In the genomic region with DNA sequence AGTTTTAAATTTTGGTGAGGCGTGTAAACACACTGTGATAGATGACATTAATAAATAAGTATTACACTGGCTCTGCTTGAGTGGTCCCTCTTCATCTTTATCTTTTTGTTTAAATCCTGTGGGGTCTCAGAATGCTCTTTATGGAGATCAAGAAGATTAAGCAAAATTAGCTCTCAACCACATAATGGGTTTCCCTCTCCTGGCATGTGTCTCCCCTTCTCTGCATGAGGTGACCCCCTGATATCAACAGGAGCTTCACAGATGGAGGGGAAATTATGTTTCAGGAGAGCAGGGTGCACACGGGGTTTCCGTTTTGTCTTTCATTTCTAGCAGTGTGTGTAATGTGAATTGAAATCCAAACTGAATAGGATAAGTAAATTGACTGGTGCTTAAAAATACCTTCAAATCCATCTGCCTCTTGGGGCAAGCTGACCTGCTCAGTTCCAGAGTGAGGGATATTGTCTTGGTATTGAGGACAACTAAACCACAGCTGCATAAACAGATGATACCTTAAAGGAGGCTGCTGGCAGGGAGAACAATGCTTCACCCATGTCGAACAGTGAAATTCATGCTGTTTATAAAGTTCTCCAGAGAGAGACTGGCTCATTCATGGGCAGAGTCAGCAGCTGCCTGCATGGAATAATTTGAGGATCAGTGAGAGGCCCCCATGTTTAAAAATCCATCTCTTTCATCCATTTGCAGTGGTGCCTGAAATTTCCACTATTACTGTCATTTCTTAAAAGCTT, we compare ENCODE assay signal across 28 mouse cellular contexts.
DNase-seq lines count a peak whose midpoint lies in the region; ATAC-seq and TF ChIP-seq lines count a peak whose summit lies in the region.
"Had no signal": no experiment of that assay in that cellular context is flagged by ENCODE, and none has a peak within 500 bp of the region (broad histone marks: within the 10 kb centered on the region; RNA-seq: fewer than 3 reads in every experiment).

No protein-coding gene starts in this region.

- no peaks in the 10 kb centered on the region for H3K27me3 ChIP-seq in hindbrain, embryonic 13.5 days
- H3K27me3 ChIP-seq in hindbrain, postnatal 0 days (ENCODE audit: insufficient read depth, low read length): no peaks in the 10 kb centered on the region
- no peaks in the 10 kb centered on the region for H3K27me3 ChIP-seq in neural tube, embryonic 13.5 days
- no peaks in the 10 kb centered on the region for H3K27me3 ChIP-seq in midbrain, embryonic 14.5 days (ENCODE audit: control insufficient read depth, insufficient read depth, low read length)
- H3K27me3 ChIP-seq: embryonic facial prominence, embryonic 12.5 days; heart, embryonic 13.5 days; limb, embryonic 12.5 days; liver, embryonic 15.5 days had no signal

- WGBS in hindbrain, embryonic 13.5 days: 46% methylated on average over 4 of the region's 4 CpGs
- 40% methylated on average over 4 of the region's 4 CpGs for WGBS in hindbrain, postnatal 0 days
- 39% methylated on average over 4 of the region's 4 CpGs for WGBS in neural tube, embryonic 13.5 days
- WGBS in midbrain, embryonic 14.5 days: 20% methylated on average over 4 of the region's 4 CpGs

- H3K27ac ChIP-seq in hindbrain, embryonic 13.5 days: no peak overlapping the region
- no peak overlapping the region for H3K27ac ChIP-seq in hindbrain, postnatal 0 days
- H3K27ac ChIP-seq in neural tube, embryonic 13.5 days (replicated peaks): no peak overlapping the region
- no peak overlapping the region for H3K27ac ChIP-seq in midbrain, embryonic 14.5 days (replicated peaks; ENCODE audit: low read depth, low read length)
- H3K27ac ChIP-seq: embryonic facial prominence, embryonic 12.5 days; heart, adult 2 months; heart, embryonic 13.5 days; hindbrain, embryonic 10.5 days; layer of hippocampus, adult 2 months; left cerebral cortex, adult 2 months; limb, embryonic 12.5 days; liver, embryonic 15.5 days had no signal

- no peak overlapping the region for H3K9ac ChIP-seq in hindbrain, embryonic 13.5 days
- no peak overlapping the region for H3K9ac ChIP-seq in hindbrain, postnatal 0 days (replicated peaks; ENCODE audit: low read length)
- no peak overlapping the region for H3K9ac ChIP-seq in neural tube, embryonic 13.5 days
- H3K9ac ChIP-seq in midbrain, embryonic 14.5 days (replicated peaks; ENCODE audit: low read length): no peak overlapping the region
- H3K9ac ChIP-seq: embryonic facial prominence, embryonic 12.5 days; heart, embryonic 13.5 days; limb, embryonic 12.5 days; liver, embryonic 15.5 days; lung, embryonic 14.5 days had no signal

- H3K36me3 ChIP-seq in hindbrain, embryonic 13.5 days: no peaks in the 10 kb centered on the region
- H3K36me3 ChIP-seq in hindbrain, postnatal 0 days (ENCODE audit: insufficient read depth, low read length): no peaks in the 10 kb centered on the region
- H3K36me3 ChIP-seq in neural tube, embryonic 13.5 days: no peaks in the 10 kb centered on the region
- no peaks in the 10 kb centered on the region for H3K36me3 ChIP-seq in midbrain, embryonic 14.5 days (ENCODE audit: control insufficient read depth, insufficient read depth, low read length)
- H3K36me3 ChIP-seq: embryonic facial prominence, embryonic 12.5 days; heart, embryonic 13.5 days; hindbrain, embryonic 10.5 days; limb, embryonic 12.5 days; liver, embryonic 15.5 days had no signal

- no peak overlapping the region for H3K4me2 ChIP-seq in hindbrain, embryonic 13.5 days
- no peak overlapping the region for H3K4me2 ChIP-seq in hindbrain, postnatal 0 days (ENCODE audit: low read depth, low read length)
- H3K4me2 ChIP-seq in neural tube, embryonic 13.5 days: no peak overlapping the region
- H3K4me2 ChIP-seq in midbrain, embryonic 14.5 days (ENCODE audit: low read length): no peak overlapping the region
- H3K4me2 ChIP-seq: embryonic facial prominence, embryonic 12.5 days; heart, embryonic 13.5 days; limb, embryonic 12.5 days; liver, embryonic 15.5 days; lung, embryonic 14.5 days had no signal

- 0 out of 2 replicates have a peak, but pooled peaks have one; percentile 24 for ATAC-seq in hindbrain, embryonic 13.5 days (ENCODE audit: low FRiP score)
- no peak for ATAC-seq in hindbrain, postnatal 0 days
- peak; percentile 50 for ATAC-seq in neural tube, embryonic 13.5 days (ENCODE audit: low read depth)
- no peak for ATAC-seq in midbrain, embryonic 14.5 days (ENCODE audit: low FRiP score, low TSS enrichment)
- ATAC-seq: CD4-positive, CD25-positive, alpha-beta regulatory T cell, adult 4 months; intestine, postnatal 0 days had no signal

- H3K9me3 ChIP-seq in hindbrain, embryonic 13.5 days: no peaks in the 10 kb centered on the region
- no peaks in the 10 kb centered on the region for H3K9me3 ChIP-seq in hindbrain, postnatal 0 days (ENCODE audit: low read length)
- no peaks in the 10 kb centered on the region for H3K9me3 ChIP-seq in neural tube, embryonic 13.5 days
- no peaks in the 10 kb centered on the region for H3K9me3 ChIP-seq in midbrain, embryonic 14.5 days (ENCODE audit: control insufficient read depth, low read length)
- H3K9me3 ChIP-seq: embryonic facial prominence, embryonic 12.5 days; heart, embryonic 13.5 days; hindbrain, embryonic 10.5 days; limb, embryonic 12.5 days; liver, embryonic 15.5 days had no signal

- H3K4me3 ChIP-seq in hindbrain, embryonic 13.5 days: no peak overlapping the region
- no peak overlapping the region for H3K4me3 ChIP-seq in hindbrain, postnatal 0 days (ENCODE audit: low read length)
- H3K4me3 ChIP-seq in neural tube, embryonic 13.5 days: no peak overlapping the region
- H3K4me3 ChIP-seq in midbrain, embryonic 14.5 days (replicated peaks; ENCODE audit: low read depth, low read length): no peak overlapping the region
- H3K4me3 ChIP-seq: embryonic facial prominence, embryonic 12.5 days; heart, adult 2 months; heart, embryonic 13.5 days; hindbrain, embryonic 10.5 days; layer of hippocampus, adult 2 months; left cerebral cortex, adult 2 months; limb, embryonic 12.5 days; liver, embryonic 15.5 days; myocyte had no signal

- H3K4me1 ChIP-seq in hindbrain, embryonic 13.5 days (replicated peaks): peaks cover 5% of the 10 kb centered on the region; the same call in 1 of the 2 replicates
- H3K4me1 ChIP-seq in hindbrain, postnatal 0 days (ENCODE audit: insufficient read depth, low read length): no peaks in the 10 kb centered on the region
- peaks cover 11% of the 10 kb centered on the region for H3K4me1 ChIP-seq in neural tube, embryonic 13.5 days (replicated peaks)
- H3K4me1 ChIP-seq in midbrain, embryonic 14.5 days (ENCODE audit: control insufficient read depth, insufficient read depth, low read length): no peaks in the 10 kb centered on the region
- H3K4me1 ChIP-seq: embryonic facial prominence, embryonic 12.5 days; heart, embryonic 13.5 days; limb, embryonic 12.5 days; liver, embryonic 15.5 days had no signal

- DNase-seq in hindbrain, postnatal 0 days (ENCODE audit: low spot score): no peak
- DNase-seq in neural tube, embryonic 10.5 days (ENCODE audit: extremely low spot score, low spot score): no peak
- DNase-seq in midbrain, embryonic 14.5 days: peak; percentile 3
- no peak for DNase-seq in kidney, postnatal 10 days
- no peak for DNase-seq in kidney, postnatal 14 days
- DNase-seq: adrenal gland, postnatal 14 days; cerebellum, adult 11-12 months; cerebellum, adult 9-11 months; embryo, embryonic 11 days; heart, adult 2 months; heart, postnatal 14 days; kidney, adult 9 months; kidney, postnatal 36 days; lung, embryonic 14.5 days; lung, postnatal 14 days; thymus, postnatal 4 days had no signal

- no peak for TF ChIP-seq CTCF in hindbrain, postnatal 0 days (IDR thresholded peaks at IDR 0.05; ENCODE audit: low read depth)

Comparison
In these comparisons a context has a peak if more than half of its experiments do, and no peak if none do; other contexts are left out.
1. ATAC-seq: peak in hindbrain, embryonic 13.5 days (single experiment) and neural tube, embryonic 13.5 days (single experiment); none in hindbrain, postnatal 0 days (single experiment) and midbrain, embryonic 14.5 days (single experiment).